Mouse (Mus musculus) embryo, embryonic 11.5 days (tissue): ENCODE results near the gene Mdm4.

Source experiments
- DNase-seq: peaks from one replicate; pipeline ENCODE4 v3.0.0-alpha.2; 2012; ENCODE audit warnings: low read depth, low spot score

Mdm4 gene

GRCm38 (mm10) chr1:132945826-132946225 lies 84.5 kb downstream of the Mdm4 start:
- DNase-seq, result no peak

GRCm38 (mm10) chr1:132938975-132939374 lies 91.4 kb downstream of the Mdm4 start:
- no peak for DNase-seq

- DNase-seq, result no peak
These were observed 92.9 kb downstream of the Mdm4 start for GRCm38 (mm10) chr1:132937296-132938030.

- no peak for DNase-seq
These were observed 95.5 kb downstream of the Mdm4 start for GRCm38 (mm10) chr1:132934856-132935255.

- DNase-seq, result no peak
These were observed 97.9 kb downstream of the Mdm4 start for GRCm38 (mm10) chr1:132932421-132932820.

- DNase-seq, result no peak
These were observed 100.1 kb downstream of the Mdm4 start for GRCm38 (mm10) chr1:132930291-132930690.

GRCm38 (mm10) chr1:132928907-132929250 lies 101.5 kb downstream of the Mdm4 start:
- DNase-seq, result no peak

GRCm38 (mm10) chr1:132928032-132928906 lies 102.1 kb downstream of the Mdm4 start:
- DNase-seq, result no peak

GRCm38 (mm10) chr1:132925270-132925669 lies 105.1 kb downstream of the Mdm4 start:
- no peak for DNase-seq

- no peak for DNase-seq
These were observed 108.1 kb downstream of the Mdm4 start for GRCm38 (mm10) chr1:132922257-132922656.

- no peak for DNase-seq
These were observed 109.3 kb downstream of the Mdm4 start for GRCm38 (mm10) chr1:132921071-132921470.

GRCm38 (mm10) chr1:132919258-132919657 lies 111.1 kb downstream of the Mdm4 start:
- no peak for DNase-seq

GRCm38 (mm10) chr1:132918117-132918680 lies 112.2 kb downstream of the Mdm4 start:
- DNase-seq, result no peak

GRCm38 (mm10) chr1:132917554-132917953 lies 112.8 kb downstream of the Mdm4 start:
- no peak for DNase-seq

- no peak for DNase-seq
These were observed 114.4 kb downstream of the Mdm4 start for GRCm38 (mm10) chr1:132915849-132916493.

GRCm38 (mm10) chr1:132910414-132911041 lies 119.8 kb downstream of the Mdm4 start:
- DNase-seq, result no peak

- no peak for DNase-seq
These were observed 120.4 kb downstream of the Mdm4 start for GRCm38 (mm10) chr1:132909951-132910350.
